Mouse (Mus musculus) brain, embryonic 14.5 days (tissue): Measurements from ENCODE around the gene Timmdc1.

Source experiments
- CTCF ChIP-seq: fragments of 200-500 bp; IDR thresholded peaks from 2 replicates; pipeline ENCODE4 v1.5.1; 2012; ENCODE audit warnings: inconsistent platforms, mild to moderate bottlenecking, moderate library complexity, borderline replicate concordance; ENCODE audit not compliant: insufficient read depth, insufficient read length; ENCODE audit errors: extremely low read depth
- POLR2A ChIP-seq: fragments of 200-500 bp; IDR thresholded peaks from 2 replicates; pipeline ENCODE4 v1.6.1; 2012; ENCODE audit warnings: mild to moderate bottlenecking, inconsistent platforms, borderline replicate concordance; ENCODE audit not compliant: poor library complexity, insufficient read depth, insufficient read length, severe bottlenecking; ENCODE audit errors: extremely low read depth

DNA sequence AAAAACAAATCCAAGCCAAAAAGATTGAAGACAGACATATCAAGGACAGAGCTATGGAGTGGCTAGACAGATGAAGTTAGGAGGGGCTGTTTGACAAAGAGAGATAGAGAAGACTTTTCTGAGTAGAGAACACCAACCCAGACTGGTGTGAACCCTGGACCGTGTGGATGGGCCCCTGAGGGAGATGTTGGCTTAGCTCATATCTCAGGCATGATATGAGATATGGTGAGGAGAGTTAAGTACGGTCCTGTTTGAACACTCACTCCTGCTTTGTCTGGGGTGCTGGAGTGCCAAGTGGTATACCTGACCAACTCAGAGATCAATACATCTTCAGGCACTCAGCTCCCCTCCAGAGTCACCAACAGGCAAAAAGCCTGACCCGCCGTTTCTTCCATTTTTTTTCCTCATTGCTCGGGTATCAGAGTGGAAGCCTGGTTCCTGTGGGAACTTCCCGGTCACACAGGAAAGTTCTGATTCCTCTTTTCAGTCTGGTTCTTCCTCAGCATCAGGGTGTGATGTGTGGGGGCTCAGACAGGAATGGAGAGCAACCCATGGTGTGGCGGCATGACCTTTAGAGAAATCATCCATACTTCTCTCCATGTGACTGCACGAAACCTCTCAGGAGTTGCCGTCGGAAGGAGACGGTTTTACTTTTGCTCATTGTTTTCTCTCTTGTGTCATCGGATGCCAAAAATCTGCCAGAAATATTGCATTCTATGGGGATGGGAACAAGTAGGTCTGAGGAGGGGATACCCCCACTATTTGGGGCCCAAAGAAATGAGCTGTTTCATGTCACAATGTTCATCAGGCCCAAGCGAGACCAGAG, 55.2 kb downstream of the Timmdc1 start:
- TF ChIP-seq CTCF = no peak
- TF ChIP-seq POLR2A = no peak
